Mouse (Mus musculus): ENCODE results near the gene Ilf3.
A peak's percentile ranks its signal among the peaks of the same experiment; 100 is the strongest.

- TF ChIP-seq CTCF (IDR thresholded peaks at IDR 0.05; ENCODE audit: low read depth): peak; percentile 81
- TF ChIP-seq EP300 (IDR thresholded peaks at IDR 0.05; ENCODE audit: low read depth): no peak
Measured at GRCm38 (mm10) chr9:21409592-21410317, 42.1 kb downstream of the Ilf3 start.

Measured in liver, embryonic 14.5 days (tissue).